Mouse (Mus musculus): ENCODE data around the gene Tm9sf4. TPM values are rescaled to one million over a fixed set of nuclear protein-coding genes. Genes with fewer than 3 reads are reported as not detected.

Tm9sf4 gene
- polyA plus RNA-seq, 1 experiment, result 43.4 TPM

- Histone ChIP-seq H3ac (ENCODE audit: control insufficient read depth, insufficient read length, low read depth) (peak overlapping the region; percentile 92), H3K4me3 (ENCODE audit: insufficient read depth, poor library complexity, severe bottlenecking) (peak overlapping the region; percentile 67), H3K36me3 (ENCODE audit: control insufficient read depth, insufficient read depth) (peaks cover 26% of the 10 kb centered on the region), H3K27me3 (ENCODE audit: control insufficient read depth, insufficient read depth, insufficient read length) (no peaks in the 10 kb centered on the region), H3K79me3 (ENCODE audit: low read depth) (peaks cover 46% of the 10 kb centered on the region), H3K79me2 (ENCODE audit: control insufficient read depth, insufficient read depth) (peaks cover 54% of the 10 kb centered on the region)
- TF ChIP-seq CTCF (IDR thresholded peaks at IDR 0.05; ENCODE audit: control insufficient read depth, insufficient read depth, insufficient read length) (no peak), CEBPB (IDR thresholded peaks at IDR 0.05; ENCODE audit: low read depth) (no peak), MYOG (IDR thresholded peaks at IDR 0.05; ENCODE audit: control insufficient read depth, extremely low read depth, insufficient read length) (no peak), USF1 (IDR thresholded peaks at IDR 0.05; ENCODE audit: low read depth) (no peak), MAX (IDR thresholded peaks at IDR 0.05) (peak; percentile 1), MYOD1 (IDR thresholded peaks at IDR 0.05; ENCODE audit: control insufficient read depth, insufficient read length, low read depth) (no peak)
These were observed 579 bp downstream of the Tm9sf4 start for GRCm38 (mm10) chr2:153161684-153162080.

- peaks cover 100% of the 10 kb centered on the region for H3K79me2 ChIP-seq (ENCODE audit: control insufficient read depth, insufficient read depth)
- TF ChIP-seq CTCF (IDR thresholded peaks at IDR 0.05; ENCODE audit: control insufficient read depth, insufficient read depth, insufficient read length) (no peak), MYOD1 (IDR thresholded peaks at IDR 0.05; ENCODE audit: control insufficient read depth, insufficient read length, low read depth) (no peak), MYOG (IDR thresholded peaks at IDR 0.05; ENCODE audit: control insufficient read depth, extremely low read depth, insufficient read length) (no peak), MAX (IDR thresholded peaks at IDR 0.05) (no peak), USF1 (IDR thresholded peaks at IDR 0.05; ENCODE audit: low read depth) (no peak), FOSL1 (IDR thresholded peaks at IDR 0.05; ENCODE audit: insufficient read depth, low read length, poor library complexity, severe bottlenecking) (no peak), CEBPB (IDR thresholded peaks at IDR 0.05; ENCODE audit: low read depth) (no peak)
These were observed 6.0 kb downstream of the Tm9sf4 start for GRCm38 (mm10) chr2:153167136-153167535.

GRCm38 (mm10) chr2:153168134-153168820 is 7.2 kb downstream of the Tm9sf4 start:
- H3K4me3 ChIP-seq (ENCODE audit: insufficient read depth, poor library complexity, severe bottlenecking), result no peak overlapping the region
- no peak overlapping the region for H3ac ChIP-seq (ENCODE audit: control insufficient read depth, insufficient read length, low read depth)
- no peak for TF ChIP-seq FOSL1 (IDR thresholded peaks at IDR 0.05; ENCODE audit: insufficient read depth, low read length, poor library complexity, severe bottlenecking)
- TF ChIP-seq USF1 (IDR thresholded peaks at IDR 0.05; ENCODE audit: low read depth), result no peak
- no peak for TF ChIP-seq MYOD1 (IDR thresholded peaks at IDR 0.05; ENCODE audit: control insufficient read depth, insufficient read length, low read depth)
- TF ChIP-seq CTCF (IDR thresholded peaks at IDR 0.05; ENCODE audit: control insufficient read depth, insufficient read depth, insufficient read length), result no peak
- H3K27me3 ChIP-seq (ENCODE audit: control insufficient read depth, insufficient read depth, insufficient read length), result no peaks in the 10 kb centered on the region
- peaks cover 34% of the 10 kb centered on the region for H3K36me3 ChIP-seq (ENCODE audit: control insufficient read depth, insufficient read depth)
- H3K79me2 ChIP-seq (ENCODE audit: control insufficient read depth, insufficient read depth), result peaks cover 100% of the 10 kb centered on the region
- H3K79me3 ChIP-seq (ENCODE audit: low read depth), result peaks cover 76% of the 10 kb centered on the region

More at GRCm38 (mm10) chr2:153167136-153167535, 6.0 kb downstream of the Tm9sf4 start:
- Histone ChIP-seq H3K36me3 (ENCODE audit: control insufficient read depth, insufficient read depth) (peaks cover 36% of the 10 kb centered on the region), H3K79me3 (ENCODE audit: low read depth) (peaks cover 82% of the 10 kb centered on the region), H3K4me3 (ENCODE audit: insufficient read depth, poor library complexity, severe bottlenecking) (no peak overlapping the region), H3K27me3 (ENCODE audit: control insufficient read depth, insufficient read depth, insufficient read length) (no peaks in the 10 kb centered on the region), H3ac (ENCODE audit: control insufficient read depth, insufficient read length, low read depth) (no peak overlapping the region)

- peaks cover 77% of the 10 kb centered on the region for H3K79me3 ChIP-seq (ENCODE audit: low read depth)
- no peak overlapping the region for H3K4me3 ChIP-seq (ENCODE audit: insufficient read depth, poor library complexity, severe bottlenecking)
- no peaks in the 10 kb centered on the region for H3K27me3 ChIP-seq (ENCODE audit: control insufficient read depth, insufficient read depth, insufficient read length)
- peaks cover 100% of the 10 kb centered on the region for H3K79me2 ChIP-seq (ENCODE audit: control insufficient read depth, insufficient read depth)
- no peak for TF ChIP-seq CTCF (IDR thresholded peaks at IDR 0.05; ENCODE audit: control insufficient read depth, insufficient read depth, insufficient read length)
- TF ChIP-seq FOSL1 (IDR thresholded peaks at IDR 0.05; ENCODE audit: insufficient read depth, low read length, poor library complexity, severe bottlenecking), result no peak
- TF ChIP-seq MAX (IDR thresholded peaks at IDR 0.05), result no peak
- TF ChIP-seq USF1 (IDR thresholded peaks at IDR 0.05; ENCODE audit: low read depth), result no peak
- no peak for TF ChIP-seq MYOD1 (IDR thresholded peaks at IDR 0.05; ENCODE audit: control insufficient read depth, insufficient read length, low read depth)
- TF ChIP-seq CEBPB (IDR thresholded peaks at IDR 0.05; ENCODE audit: low read depth), result no peak
- peaks cover 16% of the 10 kb centered on the region for H3K36me3 ChIP-seq (ENCODE audit: control insufficient read depth, insufficient read depth)
- no peak overlapping the region for H3ac ChIP-seq (ENCODE audit: control insufficient read depth, insufficient read length, low read depth)
These were observed 9.6 kb downstream of the Tm9sf4 start for GRCm38 (mm10) chr2:153170490-153171224.

GRCm38 (mm10) chr2:153171966-153172365 is 10.9 kb downstream of the Tm9sf4 start:
- no peaks in the 10 kb centered on the region for H3K27me3 ChIP-seq (ENCODE audit: control insufficient read depth, insufficient read depth, insufficient read length)
- H3K79me2 ChIP-seq (ENCODE audit: control insufficient read depth, insufficient read depth), result peaks cover 100% of the 10 kb centered on the region
- no peak overlapping the region for H3ac ChIP-seq (ENCODE audit: control insufficient read depth, insufficient read length, low read depth)
- H3K4me3 ChIP-seq (ENCODE audit: insufficient read depth, poor library complexity, severe bottlenecking), result no peak overlapping the region
- H3K36me3 ChIP-seq (ENCODE audit: control insufficient read depth, insufficient read depth), result peaks cover 8% of the 10 kb centered on the region
- TF ChIP-seq CEBPB (IDR thresholded peaks at IDR 0.05; ENCODE audit: low read depth), result no peak
- no peak for TF ChIP-seq MAX (IDR thresholded peaks at IDR 0.05)
- TF ChIP-seq FOSL1 (IDR thresholded peaks at IDR 0.05; ENCODE audit: insufficient read depth, low read length, poor library complexity, severe bottlenecking), result no peak
- TF ChIP-seq USF1 (IDR thresholded peaks at IDR 0.05; ENCODE audit: low read depth), result no peak
- TF ChIP-seq MYOD1 (IDR thresholded peaks at IDR 0.05; ENCODE audit: control insufficient read depth, insufficient read length, low read depth), result no peak
- TF ChIP-seq CTCF (IDR thresholded peaks at IDR 0.05; ENCODE audit: control insufficient read depth, insufficient read depth, insufficient read length), result no peak
- no peak for TF ChIP-seq MYOG (IDR thresholded peaks at IDR 0.05; ENCODE audit: control insufficient read depth, extremely low read depth, insufficient read length)
- peaks cover 77% of the 10 kb centered on the region for H3K79me3 ChIP-seq (ENCODE audit: low read depth)
